Mouse (Mus musculus): ENCODE measurements around the gene 1700080E11Rik.

- no peak for TF ChIP-seq CTCF (IDR thresholded peaks at IDR 0.05 in 2 of 3, conservative IDR thresholded peaks at IDR 0.05 in 1 of 3; ENCODE audit: control insufficient read depth in 1 of 3, insufficient read depth in 1 of 3, low read depth in 2 of 3, low read length in 3 of 3, poor library complexity in 1 of 3, severe bottlenecking in 1 of 3)
- no peak for TF ChIP-seq POLR2A (IDR thresholded peaks at IDR 0.05; ENCODE audit: control insufficient read depth in 1 of 2, insufficient read depth in 1 of 2, low read depth in 1 of 2, low read length in 2 of 2, poor library complexity in 1 of 2)
- no peak for TF ChIP-seq SMC3 (IDR thresholded peaks at IDR 0.05; ENCODE audit: low read depth, low read length)
- no peak for TF ChIP-seq ZMIZ1 (IDR thresholded peaks at IDR 0.05; ENCODE audit: low read depth, low read length)
Observed at GRCm38 (mm10) chr9:105136404-105136803, 8.5 kb downstream of the 1700080E11Rik start.

All from MEL (cell line).